Mouse (Mus musculus) liver, postnatal 0 days (tissue): ENCODE measurements around the gene Grid2ip.
A peak's percentile ranks its signal among the peaks of the same experiment; 100 is the strongest.

Experiments used
- CTCF ChIP-seq: sonication (generic); IDR thresholded peaks from 2 replicates; pipeline ENCODE4 v1.5.1; 2016; ENCODE audit warnings: antibody characterized with exemption, low read depth
- EP300 ChIP-seq: IDR thresholded peaks from 2 replicates; pipeline ENCODE4 v1.6.1; 2016; ENCODE audit warnings: antibody characterized with exemption, low read depth, mild to moderate bottlenecking

DNA sequence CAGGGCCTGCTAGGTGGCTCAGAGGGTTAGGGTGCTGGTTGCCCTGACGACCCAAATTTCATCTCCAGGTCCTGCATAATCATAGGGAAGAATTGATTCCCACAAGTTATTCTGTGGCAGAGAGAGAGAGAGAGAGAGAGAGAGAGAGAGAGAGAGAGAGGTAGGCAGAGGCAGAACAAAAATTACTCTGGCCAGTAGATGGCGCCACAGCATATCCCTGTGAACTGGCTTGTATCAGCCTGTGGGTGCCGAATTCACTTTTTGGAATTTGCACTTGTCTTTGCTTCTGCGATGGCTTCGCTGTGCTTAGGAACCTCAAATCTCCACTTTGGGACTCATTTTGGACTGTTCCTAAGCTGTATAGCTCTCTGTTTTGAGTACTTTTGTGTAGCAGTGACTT is 23.3 kb upstream of the Grid2ip start:
- TF ChIP-seq CTCF (peak; percentile 84), EP300 (no peak)
